Mouse (Mus musculus): ENCODE data around the gene Snrnp35.
A peak's percentile ranks its signal among the peaks of the same experiment; 100 is the strongest.

Gene Snrnp35

GRCm38 (mm10) chr5:124538813-124539792 is 56.2 kb downstream of the Snrnp35 start:
- peak; percentile 66 to 78 for DNase-seq (ENCODE audit: low spot score in 2 of 2)

- no peak for DNase-seq (ENCODE audit: low spot score in 2 of 2)
Observed at GRCm38 (mm10) chr5:124539905-124540304, 57.0 kb downstream of the Snrnp35 start.

GRCm38 (mm10) chr5:124540383-124540786 is 57.5 kb downstream of the Snrnp35 start, which contains the start of gene Tmed2:
Tmed2 (plus strand) TSS chr5:124540695.
- peak; percentile 97 to 98 for DNase-seq (ENCODE audit: low spot score in 2 of 2)

All from frontal cortex, postnatal 36 days (tissue).